Mouse (Mus musculus) kidney, postnatal 0 days (tissue): ENCODE data around the gene Mycn. TPM values are rescaled to one million over a fixed set of nuclear protein-coding genes. Genes with fewer than 3 reads are reported as not detected.

Experiments used
- ATAC-seq: fragments of 200-750 bp; cut with Nextera tagmentation; replicated peaks from 2 replicates; pipeline ENCODE4 v1.8.0; 2017; ENCODE audit warnings: low read depth, moderate number of reproducible peaks, moderate TSS enrichment, moderate library complexity; ENCODE audit not compliant: low FRiP score
- DNase-seq: peaks from one replicate; pipeline ENCODE4 v3.0.0-alpha.2; 2016; ENCODE audit warnings: low spot score
- H3K27ac ChIP-seq: fragments of 300-500 bp; sonication (generic); 2 replicates; pipeline ENCODE4 v1.5.1; 2014; ENCODE audit warnings: mild to moderate bottlenecking
- H3K27me3 ChIP-seq: fragments of 300-500 bp; sonication (generic); 2 replicates; pipeline ENCODE4 v1.6.1; 2014; ENCODE audit warnings: low read length, mixed read lengths; ENCODE audit not compliant: insufficient read depth
- H3K36me3 ChIP-seq: fragments of 300-500 bp; sonication (generic); 2 replicates; pipeline ENCODE4 v1.6.1; 2014; ENCODE audit warnings: low read length, mixed read lengths; ENCODE audit not compliant: insufficient read depth
- H3K4me1 ChIP-seq: fragments of 300-500 bp; sonication (generic); replicated peaks from 2 replicates; pipeline ENCODE4 v1.6.1; 2014; ENCODE audit warnings: antibody characterized with exemption, low read length, mixed read lengths; ENCODE audit not compliant: insufficient read depth
- H3K4me2 ChIP-seq: fragments of 300-500 bp; sonication (generic); 2 replicates; pipeline ENCODE4 v1.6.1; 2014; ENCODE audit warnings: mild to moderate bottlenecking, low read length, moderate library complexity, mixed read lengths
- H3K4me3 ChIP-seq: fragments of 300-500 bp; sonication (generic); replicated peaks from 2 replicates; pipeline ENCODE4 v1.5.1; 2014; ENCODE audit warnings: low read depth, low read length
- H3K9ac ChIP-seq: fragments of 300-500 bp; sonication (generic); 2 replicates; pipeline ENCODE4 v1.6.1; 2014; ENCODE audit warnings: low read depth, low read length
- H3K9me3 ChIP-seq: fragments of 300-500 bp; sonication (generic); replicated peaks from 2 replicates; pipeline ENCODE4 v1.6.1; 2016; ENCODE audit warnings: low read length, inconsistent platforms, mixed read lengths
- CTCF ChIP-seq: IDR thresholded peaks from 2 replicates; pipeline ENCODE4 v1.5.1; 2016; ENCODE audit warnings: antibody characterized with exemption, low read depth, mild to moderate bottlenecking, moderate library complexity
- WGBS: fragments of 180-500 bp; shearing (Covaris S2); extraction: QIAGEN DNeasy Blood & Tissue Kit; methylation state at CpG from one replicate; pipeline ENCODE4 v1.1.7; 2014; 5-methylcytosine and 5-hydroxymethylcytosine counted together
- polyA plus RNA-seq: library from polyadenylated mRNA; unstranded; fragments of >200 nt; fragmentation: Nextera tagmentation; extraction: Ambion mirVana; gene quantifications from 2 replicates; pipeline ENCODE4 v1.2.1, GENCODE M21; 2015

The Mycn gene
- polyA plus RNA-seq, 1 experiment from 2014 or later, result 86.9 TPM

DNA sequence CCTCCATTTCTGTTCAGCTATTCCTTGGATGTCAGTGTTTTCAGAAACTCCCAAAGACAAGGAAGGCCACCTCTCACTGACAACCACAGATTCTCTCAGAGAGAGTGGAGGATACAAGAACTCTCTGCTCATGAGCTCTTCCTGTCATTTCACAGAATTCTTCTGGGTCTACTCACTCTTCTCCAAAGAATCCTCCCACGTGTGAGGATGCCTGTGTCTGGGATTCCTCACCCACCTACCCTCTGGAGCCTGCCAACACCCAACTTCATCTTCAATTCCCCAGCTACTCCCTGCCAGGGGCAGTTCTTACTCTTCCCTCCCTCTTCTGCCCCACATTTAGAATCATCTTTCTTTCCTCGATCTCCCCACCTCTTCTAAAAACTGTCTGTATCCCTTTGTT, 26.2 kb upstream of the Mycn start:
- DNase-seq, result no peak
- no peak for ATAC-seq
- H3K9ac ChIP-seq, result no peak overlapping the region
- H3K4me1 ChIP-seq, result peaks cover 8% of the 10 kb centered on the region; the same call in 1 of the 2 replicates
- H3K27ac ChIP-seq, result no peak overlapping the region
- 84% methylated on average over 2 of the region's 2 CpGs for WGBS
- TF ChIP-seq CTCF, result no peak
- no peak overlapping the region for H3K4me2 ChIP-seq
- no peaks in the 10 kb centered on the region for H3K27me3 ChIP-seq
- H3K36me3 ChIP-seq, result no peaks in the 10 kb centered on the region
- H3K4me3 ChIP-seq, result no peak overlapping the region
- no peaks in the 10 kb centered on the region for H3K9me3 ChIP-seq

DNA sequence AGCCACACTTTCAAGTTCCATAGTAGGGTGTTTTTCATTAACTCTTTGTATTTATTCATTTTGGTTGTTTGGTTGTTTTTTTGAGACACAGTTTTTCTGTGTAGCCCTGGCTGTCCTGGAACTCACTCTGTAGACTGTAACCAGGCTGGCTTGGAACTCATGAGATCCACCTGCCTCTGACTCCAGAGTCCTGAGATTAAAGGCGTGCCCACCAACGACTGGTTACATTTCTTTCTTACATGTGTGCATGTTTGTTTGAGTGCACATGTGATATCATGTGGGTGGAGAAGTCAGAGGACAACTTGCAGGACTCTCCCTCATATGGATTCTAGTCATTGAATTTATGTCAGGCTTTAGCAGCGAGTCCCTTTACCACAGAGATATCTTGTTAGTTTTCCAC, 23.1 kb upstream of the Mycn start:
- Histone ChIP-seq H3K9ac (no peak overlapping the region), H3K36me3 (no peaks in the 10 kb centered on the region), H3K4me1 (no peaks in the 10 kb centered on the region), H3K9me3 (no peaks in the 10 kb centered on the region), H3K27me3 (no peaks in the 10 kb centered on the region), H3K4me3 (no peak overlapping the region), H3K27ac (no peak overlapping the region), H3K4me2 (no peak overlapping the region)
- 87% methylated on average over 3 of the region's 3 CpGs for WGBS
- DNase-seq (no peak), ATAC-seq (no peak)
- no peak for TF ChIP-seq CTCF

DNA sequence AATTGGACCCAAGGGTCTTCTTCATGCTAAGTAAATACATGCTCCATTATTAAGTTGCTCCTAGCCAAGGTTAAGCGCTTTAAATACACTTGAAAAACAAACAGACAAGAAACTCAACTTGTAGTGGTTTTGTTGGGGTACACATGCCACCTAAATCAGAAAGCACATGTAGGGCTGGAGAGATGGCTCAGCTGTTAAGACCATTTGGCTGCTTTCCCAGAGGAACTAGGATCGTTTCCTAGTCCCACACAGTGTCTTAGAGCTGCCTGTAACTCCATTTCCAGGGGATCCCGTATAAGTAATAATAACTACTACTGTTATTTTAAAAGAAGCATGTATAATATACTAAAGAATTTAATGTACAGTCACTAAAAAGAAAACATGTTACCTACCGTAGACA, 5.9 kb upstream of the Mycn start:
- Histone ChIP-seq H3K4me2 (no peak overlapping the region), H3K27me3 (no peaks in the 10 kb centered on the region), H3K27ac (no peak overlapping the region), H3K9me3 (no peaks in the 10 kb centered on the region), H3K9ac (no peak overlapping the region), H3K4me1 (no peaks in the 10 kb centered on the region), H3K36me3 (no peaks in the 10 kb centered on the region), H3K4me3 (no peak overlapping the region)
- TF ChIP-seq CTCF, result no peak
- DNase-seq (no peak), ATAC-seq (no peak)
- 60% methylated on average over 4 of the region's 4 CpGs for WGBS

GRCm38 (mm10) chr12:12943288-12943687, 1.6 kb upstream of the Mycn start:
- TF ChIP-seq CTCF, result no peak
- no peak overlapping the region for H3K4me2 ChIP-seq
- H3K9me3 ChIP-seq, result no peaks in the 10 kb centered on the region
- no peak overlapping the region for H3K4me3 ChIP-seq
- H3K27me3 ChIP-seq, result no peaks in the 10 kb centered on the region
- H3K9ac ChIP-seq, result no peak overlapping the region
- no peak for DNase-seq
- 61% methylated on average over 6 of the region's 6 CpGs for WGBS
- H3K27ac ChIP-seq, result no peak overlapping the region
- no peaks in the 10 kb centered on the region for H3K36me3 ChIP-seq
- ATAC-seq, result no peak
- H3K4me1 ChIP-seq, result no peaks in the 10 kb centered on the region

- 1% methylated on average over 47 of the region's 47 CpGs for WGBS
- Histone ChIP-seq H3K27ac (peak overlapping the region; percentile 70), H3K9ac (peak overlapping the region; percentile 83), H3K9me3 (no peaks in the 10 kb centered on the region), H3K4me1 (no peaks in the 10 kb centered on the region), H3K27me3 (no peaks in the 10 kb centered on the region), H3K36me3 (no peaks in the 10 kb centered on the region), H3K4me2 (peak overlapping the region; percentile 88), H3K4me3 (peak overlapping the region; percentile 81)
- DNase-seq, result peak; percentile 98
- TF ChIP-seq CTCF, result peak; percentile 85
- ATAC-seq, result peak; percentile 65
Observed at GRCm38 (mm10) chr12:12942364-12943050, 793 bp upstream of the Mycn start.

- 0 out of 2 replicates have a peak, but pooled peaks cover 3% of the 10 kb centered on the region for H3K4me1 ChIP-seq
- peak overlapping the region; percentile 88 for H3K4me2 ChIP-seq
- peak overlapping the region; percentile 84 for H3K27ac ChIP-seq
- under 1% methylated on average over 20 of the region's 20 CpGs for WGBS
- H3K36me3 ChIP-seq, result no peaks in the 10 kb centered on the region
- DNase-seq, result peak; percentile 48
- H3K9ac ChIP-seq, result peak overlapping the region; percentile 83
- H3K4me3 ChIP-seq, result peak overlapping the region; percentile 81
- no peaks in the 10 kb centered on the region for H3K27me3 ChIP-seq
- no peak for ATAC-seq
- H3K9me3 ChIP-seq, result no peaks in the 10 kb centered on the region
- no peak for TF ChIP-seq CTCF
Observed at GRCm38 (mm10) chr12:12941129-12941504, 597 bp downstream of the Mycn start.
